Mouse (Mus musculus) cortical plate, adult 2 months (tissue): ENCODE data around the gene Pde9a.

ENCODE experiments used
- CTCF ChIP-seq: fragments of 200-500 bp; IDR thresholded peaks from 2 replicates; pipeline ENCODE4 v1.5.1; 2011; ENCODE audit warnings: mild to moderate bottlenecking, control low read depth, low read length; ENCODE audit not compliant: insufficient read depth; ENCODE audit errors: extremely low read depth
- POLR2A ChIP-seq: fragments of 200-500 bp; IDR thresholded peaks from 2 replicates; pipeline ENCODE4 v1.6.1; 2011; ENCODE audit warnings: mild to moderate bottlenecking, low read length, control low read depth; ENCODE audit not compliant: insufficient read depth; ENCODE audit errors: extremely low read depth

GRCm38 (mm10) chr17:31511792-31512495, 125.9 kb downstream of the Pde9a start:
- TF ChIP-seq CTCF: no peak
- TF ChIP-seq POLR2A: peak; percentile 95
